Mouse (Mus musculus) liver, adult 2 months (tissue): ENCODE measurements around the gene Wt1.

Source experiments
- CTCF ChIP-seq: fragments of 200-500 bp; IDR thresholded peaks from 2 replicates; pipeline ENCODE4 v1.5.1; 2011; ENCODE audit warnings: low read depth, low read length, control low read depth
- POLR2A ChIP-seq: fragments of 200-500 bp; IDR thresholded peaks from 2 replicates; pipeline ENCODE4 v1.6.1; 2011; ENCODE audit warnings: low read length, control low read depth; ENCODE audit not compliant: insufficient read depth; ENCODE audit errors: extremely low read depth

- no peak for TF ChIP-seq POLR2A
- TF ChIP-seq CTCF = no peak
Observed at GRCm38 (mm10) chr2:105126691-105127530, 582 bp downstream of the Wt1 start.
